Mouse (Mus musculus) cerebellum, postnatal 25 days (tissue): ENCODE measurements at regions not wholly inside any gene's neighbourhood (a gene's known extent, or its start where the extent isn't known, plus 50 kb on each side); places are given as distances from the start of the nearest gene placed in this dataset.

Experiments
- DNase-seq, 2 experiments: peaks; one replicate each; pipeline ENCODE4 v3.0.0; 2021; ENCODE audit warnings: mixed read lengths in 2 of 2

DNA sequence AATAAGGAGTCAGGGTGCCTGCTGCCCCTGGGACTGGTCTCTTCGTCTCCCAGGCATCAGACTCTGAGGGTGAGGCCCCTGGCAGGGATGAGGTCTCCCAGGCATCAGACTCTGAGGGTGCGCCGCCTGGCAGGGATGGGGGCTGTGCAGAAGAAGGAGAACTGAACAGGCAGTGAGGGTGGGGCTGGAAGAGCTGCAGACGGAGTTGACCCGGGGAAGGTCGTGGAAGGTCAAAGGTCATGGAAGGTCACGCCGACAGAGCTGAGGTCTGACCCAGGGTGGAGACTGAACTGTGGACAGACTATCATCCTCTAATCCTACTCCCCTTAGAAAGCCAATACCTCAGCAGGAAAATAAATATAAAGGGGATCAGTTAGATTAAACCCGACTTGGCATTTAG lies 50.6 kb upstream of the Grik3 start:
- no peak for DNase-seq

DNA sequence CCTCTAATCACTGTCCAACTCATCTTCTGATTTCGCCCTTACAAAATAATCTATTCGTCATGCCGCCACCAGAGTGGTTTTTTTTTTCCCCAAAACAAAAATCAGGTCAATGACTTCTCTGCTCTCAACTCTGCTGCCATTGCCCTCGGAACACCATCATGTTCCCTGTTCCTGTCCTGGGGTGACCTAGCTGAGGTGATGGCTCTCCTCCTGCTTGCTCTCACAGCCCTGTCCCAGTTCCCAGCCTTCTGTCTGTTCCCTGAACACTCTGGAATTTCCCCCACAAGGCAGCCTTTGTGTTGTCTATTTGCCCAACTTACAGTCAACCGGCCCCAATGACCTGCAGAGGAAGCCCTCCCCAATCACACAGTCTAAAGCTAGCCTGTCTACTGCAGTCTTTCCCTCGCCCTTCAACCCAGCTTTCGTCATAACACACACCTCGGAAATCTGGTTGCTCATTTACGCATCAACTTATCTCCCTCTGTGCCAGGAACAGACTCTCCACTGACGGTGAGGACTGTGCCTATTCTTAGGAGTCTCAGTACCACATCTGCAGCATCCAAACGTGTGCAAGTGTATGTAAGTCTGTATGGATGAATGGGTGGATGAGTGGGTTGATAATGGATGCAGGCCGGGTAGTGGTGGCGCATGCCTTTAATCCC lies 53.2 kb upstream of the Grik3 start:
- no peak for DNase-seq

DNA sequence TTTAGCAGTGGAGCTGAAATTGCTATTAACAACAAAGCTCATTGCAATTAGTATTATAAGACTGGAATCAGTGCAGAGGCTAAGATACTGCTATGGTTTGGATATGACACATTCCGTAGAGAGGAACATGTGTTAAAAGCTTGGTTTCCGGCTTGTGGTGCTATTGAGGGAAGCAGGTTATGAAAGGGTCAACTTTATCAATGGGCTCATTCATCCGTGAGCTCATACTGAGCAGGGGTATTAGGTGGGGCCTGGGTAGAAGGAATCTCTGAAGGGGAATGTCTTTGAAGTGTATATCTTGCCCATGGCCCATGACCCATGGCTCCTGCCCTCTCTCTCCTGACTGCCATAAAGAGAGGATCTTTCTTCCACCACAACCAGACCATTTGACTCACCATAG lies 57.0 kb upstream of the Grik3 start:
- no peak for DNase-seq

DNA sequence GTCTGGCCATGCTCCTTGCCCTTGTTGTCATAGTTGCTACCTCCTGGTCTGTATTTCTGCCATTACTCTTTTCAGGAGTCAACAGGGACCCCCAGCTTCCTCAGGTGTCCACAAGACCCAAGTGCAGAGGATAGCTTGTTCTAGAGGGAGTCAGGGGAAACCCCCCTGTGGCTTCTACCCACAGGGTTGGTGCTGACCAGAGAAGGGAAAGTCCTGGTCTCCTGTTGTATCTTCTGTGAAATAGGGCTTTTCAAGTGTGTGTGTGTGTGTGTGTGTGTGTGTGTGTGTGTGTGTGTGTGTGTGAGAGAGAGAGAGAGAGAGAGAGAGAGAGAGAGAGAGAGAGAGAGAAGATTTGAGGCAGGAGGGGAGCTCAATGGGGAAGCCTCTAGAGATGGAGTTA lies 58.9 kb upstream of the Grik3 start:
- DNase-seq, result no peak

DNA sequence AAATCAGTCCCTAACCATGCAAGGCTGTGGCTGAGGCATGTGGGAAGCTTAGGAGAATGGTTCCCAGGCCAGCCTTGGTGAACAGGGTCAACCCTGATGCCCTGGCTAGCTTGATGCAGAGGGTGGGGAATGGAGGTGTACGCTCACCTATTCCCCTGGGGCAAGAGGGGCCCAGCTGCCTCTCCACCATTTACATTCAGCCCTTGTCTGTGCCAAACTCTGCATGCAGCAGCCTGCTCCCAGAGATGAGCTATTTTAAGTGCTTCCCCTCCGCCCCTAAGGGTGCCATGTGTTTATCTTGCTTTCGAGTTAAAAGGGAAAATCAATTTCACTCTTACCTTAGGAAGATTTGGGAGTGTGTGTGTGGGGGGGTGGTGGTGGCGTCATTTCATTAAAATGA lies 59.7 kb upstream of the Grik3 start:
- no peak for DNase-seq

DNA sequence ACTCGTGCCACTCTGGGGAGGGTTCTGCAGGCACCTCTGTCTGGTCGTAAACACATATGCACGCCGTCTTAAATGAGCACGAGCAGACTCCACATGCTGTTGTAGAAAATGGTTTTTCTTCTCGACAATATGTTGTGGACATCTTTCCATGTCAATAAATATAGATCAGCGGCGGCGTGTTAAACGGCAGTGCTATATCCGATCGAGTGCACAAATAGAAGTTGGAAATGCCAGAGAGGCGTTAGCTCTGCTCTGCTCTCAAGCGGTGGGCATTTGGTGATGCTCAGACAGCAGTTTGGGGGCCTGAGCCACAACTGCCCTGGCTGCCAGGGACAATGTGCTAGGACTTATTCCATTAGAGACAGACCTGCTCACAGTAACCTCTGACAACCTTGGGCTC lies 61.8 kb upstream of the Grik3 start:
- no peak for DNase-seq

DNA sequence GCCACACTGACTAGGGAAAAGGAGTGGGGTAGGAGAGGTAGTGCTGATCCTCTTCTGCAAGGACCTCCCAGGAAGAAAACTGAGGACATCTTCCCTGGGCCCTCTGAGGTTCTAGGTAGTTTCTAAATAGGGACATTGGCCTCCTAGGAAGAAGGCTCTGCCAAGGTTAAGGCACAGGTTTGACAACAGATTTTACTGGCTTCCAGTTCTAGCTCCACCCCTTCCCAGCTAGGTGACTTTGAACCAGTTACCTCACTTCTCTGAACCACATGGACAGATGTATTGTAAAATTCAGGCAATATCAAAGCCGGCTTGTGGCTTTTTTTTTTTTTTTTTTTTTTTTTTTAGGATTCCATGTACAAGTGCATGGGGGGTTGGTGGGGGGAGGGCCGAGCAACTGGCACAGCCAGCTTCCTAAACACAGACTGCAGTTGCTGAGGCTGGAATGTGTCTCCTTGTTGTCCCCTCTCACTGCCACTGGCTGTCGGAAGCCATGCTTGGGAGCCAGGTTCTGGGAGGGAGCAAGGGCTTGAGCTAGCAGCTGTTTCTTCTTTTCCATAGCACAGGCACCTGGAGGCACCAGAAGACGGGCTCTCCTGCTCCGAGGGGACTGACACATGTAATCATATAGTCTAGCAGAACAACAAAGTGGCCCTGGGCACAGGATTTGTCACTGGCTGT lies 69.8 kb upstream of the Grik3 start:
- peak; percentile 34 to 36 for DNase-seq

DNA sequence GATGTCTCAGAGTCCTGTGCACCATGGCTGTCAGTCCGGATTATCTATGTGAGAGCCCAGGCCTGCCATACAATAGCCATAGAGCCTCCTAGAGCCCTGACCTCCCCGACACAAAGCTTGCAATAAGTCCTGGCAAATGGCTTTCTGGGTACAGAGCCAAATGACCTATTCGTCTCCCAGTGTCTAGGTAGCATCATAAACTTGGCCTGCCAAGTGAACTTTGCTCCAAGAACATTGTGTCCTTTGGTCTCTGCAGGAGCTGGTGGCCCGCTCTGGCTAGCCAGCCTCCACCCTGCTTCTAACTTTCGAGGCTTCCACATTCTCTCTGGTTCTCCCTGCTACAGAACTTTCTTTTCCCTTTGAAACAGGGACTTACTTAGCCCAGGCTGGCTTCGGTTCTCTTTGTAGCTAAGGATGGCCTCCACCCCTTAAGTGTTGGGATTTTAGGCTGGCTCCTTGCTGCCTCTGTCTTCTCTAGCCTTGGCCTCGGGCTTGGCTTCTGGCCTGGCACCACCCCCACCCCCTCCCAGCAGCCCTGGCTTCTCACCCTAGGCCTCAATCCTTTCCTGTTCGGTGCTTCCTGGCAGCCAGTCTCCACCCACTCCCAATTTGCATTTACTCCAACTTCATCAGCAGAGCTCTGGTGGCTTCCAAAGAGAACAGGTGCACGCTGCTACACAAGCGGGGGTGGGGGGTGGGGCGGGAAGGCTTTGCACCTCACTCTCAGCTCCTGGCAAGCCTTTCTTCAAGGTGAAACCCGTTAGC lies 70.8 kb upstream of the Grik3 start:
- DNase-seq, result peak; percentile 14 to 28

DNA sequence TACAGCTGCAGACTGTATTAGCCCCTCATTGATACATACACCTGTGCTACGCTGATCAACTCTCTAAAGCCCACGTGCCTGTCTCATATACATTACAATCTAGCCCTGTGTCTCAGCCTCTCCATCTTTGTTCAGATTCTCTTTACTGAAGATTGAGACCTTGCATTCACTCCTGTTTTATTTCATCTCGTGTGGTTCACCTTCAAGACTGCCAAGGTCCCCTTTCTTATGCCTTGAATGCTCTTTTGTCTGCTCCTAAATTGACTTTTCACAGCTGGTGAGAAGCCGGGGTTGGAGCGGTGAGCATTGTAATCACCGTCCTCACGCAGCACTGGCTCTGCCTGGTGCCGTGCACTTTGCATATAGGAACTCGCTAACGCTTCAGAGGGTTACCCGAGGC lies 75.2 kb upstream of the Grik3 start:
- DNase-seq, result no peak

DNA sequence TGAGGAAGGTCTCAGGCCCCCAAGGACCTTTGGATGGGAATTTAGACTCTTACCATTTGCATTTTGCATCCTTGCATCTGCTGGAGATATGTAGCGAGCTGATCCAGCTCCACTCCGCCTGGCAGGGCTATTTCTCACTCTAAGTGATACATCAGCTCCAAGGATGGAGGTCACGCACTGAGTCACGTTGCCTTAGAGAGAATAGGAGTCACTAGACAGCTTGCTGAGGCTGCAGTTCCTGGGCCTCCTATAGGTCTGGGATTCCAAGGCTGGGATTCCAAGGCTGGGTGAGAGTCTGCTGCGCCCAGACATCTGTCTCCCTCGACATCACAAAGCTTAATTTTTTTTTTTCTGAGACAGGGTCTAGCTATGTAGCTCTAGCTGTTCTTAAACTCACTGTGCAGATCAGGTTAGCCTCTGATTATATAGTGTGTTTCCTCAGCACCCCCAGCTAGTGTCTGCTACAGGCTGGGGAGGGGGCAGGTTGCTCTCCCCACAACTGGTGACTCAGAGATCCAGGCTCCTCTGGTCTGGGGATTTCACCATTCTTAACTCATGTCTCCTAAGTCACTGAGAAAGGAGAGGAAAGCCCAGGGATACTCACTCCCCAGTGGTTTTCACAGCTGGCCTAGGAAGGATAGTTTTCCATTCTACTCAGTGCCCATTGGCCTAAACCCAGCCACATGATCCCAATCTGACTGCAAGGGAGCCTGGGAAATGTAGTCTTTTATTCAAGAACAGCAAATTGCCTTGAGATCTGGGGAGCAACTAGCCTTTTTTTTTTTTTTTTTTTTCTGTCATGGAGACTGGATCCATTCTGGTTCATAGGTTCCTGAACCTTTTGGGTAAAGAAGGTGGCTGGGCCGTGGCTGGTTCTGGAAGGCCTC lies 76.4 kb upstream of the Grik3 start:
- no peak for DNase-seq

DNA sequence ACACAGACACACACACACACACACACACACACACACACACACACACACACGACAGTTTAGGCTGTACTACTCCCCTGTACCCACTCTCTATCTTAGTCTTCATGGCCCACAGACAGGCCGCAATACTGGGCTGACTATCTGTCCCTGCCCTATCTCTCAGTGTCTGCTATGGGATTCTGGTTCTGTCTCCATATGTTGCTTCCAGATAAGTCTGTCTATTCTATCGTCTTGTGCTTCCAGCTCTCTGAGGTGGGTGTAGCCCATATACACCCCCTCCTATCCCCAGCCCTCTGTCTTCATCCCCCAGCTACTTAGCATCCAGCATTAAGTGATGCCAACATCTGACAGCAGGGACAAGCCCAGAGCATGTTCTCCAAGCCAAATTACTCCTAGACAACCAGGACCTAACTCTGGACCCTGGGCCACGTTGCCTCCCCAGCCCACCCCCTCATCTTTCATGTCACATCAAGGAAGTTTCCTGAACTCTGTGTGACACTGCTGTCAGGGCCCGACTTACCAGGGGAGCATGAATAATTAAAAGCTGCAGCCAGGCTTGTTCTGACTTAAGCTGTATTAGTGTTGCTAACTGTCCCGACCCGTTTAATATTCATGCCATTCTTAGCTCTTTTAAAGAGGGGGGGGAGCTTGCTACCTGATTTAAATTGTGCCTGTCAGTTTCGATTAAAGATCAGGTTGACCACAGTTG lies 79.6 kb upstream of the Grik3 start:
- DNase-seq, result no peak

DNA sequence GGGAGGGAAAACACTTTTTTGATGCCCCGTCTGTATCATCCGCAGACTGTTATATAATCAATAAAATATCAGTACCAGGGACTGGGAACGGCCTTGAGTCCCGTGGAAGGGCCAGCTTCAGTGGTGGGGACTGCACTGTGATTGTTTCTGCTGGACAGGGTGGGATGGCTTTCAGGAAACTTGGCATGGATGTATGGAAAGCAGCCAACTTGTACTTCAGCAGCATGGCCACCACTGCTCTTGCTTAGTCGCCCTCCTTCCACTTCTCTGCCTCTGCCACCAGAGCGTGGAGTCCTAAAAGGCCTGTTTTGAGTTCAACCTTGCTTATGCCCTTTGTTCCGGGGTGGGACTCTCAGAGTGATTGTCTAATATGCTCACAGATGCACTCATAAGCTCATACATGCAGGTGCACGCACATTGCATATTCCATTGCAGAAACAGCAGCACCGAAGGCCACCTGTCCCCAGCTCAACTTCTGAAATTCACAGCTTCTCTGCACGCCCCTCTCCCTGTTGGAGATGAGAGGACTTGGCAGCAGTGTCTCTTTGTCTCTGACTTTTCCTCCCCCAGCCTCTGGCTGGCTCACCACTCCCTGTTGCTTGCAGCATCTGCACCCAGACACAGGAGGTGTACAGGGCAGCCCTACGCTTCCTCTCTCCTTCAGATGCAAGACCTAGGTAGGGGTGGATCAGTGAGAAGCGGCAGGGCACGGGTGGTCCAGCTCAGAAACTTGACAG lies 91.0 kb upstream of the Grik3 start:
- no peak for DNase-seq

DNA sequence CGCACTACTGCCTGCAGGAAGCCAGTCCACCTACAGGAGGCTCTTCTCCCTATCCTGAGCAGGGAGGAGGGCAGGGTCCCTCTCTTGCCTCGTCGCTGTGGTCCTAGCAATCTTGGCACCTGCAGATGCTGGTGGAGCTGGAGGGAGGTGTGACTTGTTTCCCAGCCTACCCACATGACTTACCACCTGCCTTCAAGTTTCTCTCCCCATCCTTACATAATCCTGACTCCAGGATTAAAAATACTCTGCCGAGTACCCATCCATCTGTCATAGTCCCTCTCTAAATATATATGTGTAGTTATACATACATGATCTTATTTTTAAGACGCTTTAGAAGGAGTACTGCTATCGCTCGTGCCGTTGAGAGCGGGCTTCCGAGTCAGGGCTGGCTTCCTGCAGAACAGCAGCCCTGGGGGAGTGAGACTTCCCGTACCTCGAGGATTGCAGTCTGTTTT lies 93.5 kb upstream of the Grik3 start:
- DNase-seq, result no peak

DNA sequence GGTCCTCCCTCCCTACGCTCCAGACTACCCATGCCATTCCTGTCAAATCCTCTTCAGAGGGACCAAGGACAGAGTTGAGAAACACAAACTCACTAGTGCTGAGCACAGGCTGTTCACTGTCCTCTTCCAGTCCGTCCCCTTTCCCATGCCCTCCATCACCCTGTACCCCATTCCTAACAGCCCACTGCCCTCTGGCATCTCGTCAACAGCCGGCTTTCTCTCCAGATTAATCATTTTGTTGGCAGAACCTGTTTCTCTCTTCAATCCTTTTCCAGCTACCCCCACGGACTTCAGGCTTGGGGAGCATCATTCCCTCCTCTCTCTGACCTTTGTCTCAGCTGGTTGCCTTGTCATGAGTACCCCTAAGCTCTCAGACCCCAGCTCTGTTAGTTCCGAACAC lies 99.2 kb upstream of the Grik3 start:
- DNase-seq, result no peak

DNA sequence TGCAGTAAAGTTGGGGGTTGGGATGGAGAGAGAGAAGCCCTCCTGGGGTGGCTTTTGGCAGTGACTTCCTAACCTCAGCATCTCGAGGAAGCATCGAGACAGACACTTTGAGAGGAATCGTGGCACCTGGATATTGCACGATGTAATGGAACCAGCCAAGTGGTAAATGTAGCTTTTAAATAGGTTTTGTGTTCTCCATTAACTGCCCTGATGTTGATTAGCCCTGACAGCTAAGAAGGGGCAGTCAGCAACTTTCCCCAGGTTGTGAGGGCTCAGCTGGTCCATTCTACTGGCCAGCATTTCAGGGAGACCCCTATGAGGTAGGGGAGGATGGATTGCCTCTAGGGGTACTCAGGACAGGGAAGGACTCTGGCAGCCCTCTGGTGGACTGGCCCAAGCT lies 104.7 kb upstream of the Grik3 start:
- no peak for DNase-seq

DNA sequence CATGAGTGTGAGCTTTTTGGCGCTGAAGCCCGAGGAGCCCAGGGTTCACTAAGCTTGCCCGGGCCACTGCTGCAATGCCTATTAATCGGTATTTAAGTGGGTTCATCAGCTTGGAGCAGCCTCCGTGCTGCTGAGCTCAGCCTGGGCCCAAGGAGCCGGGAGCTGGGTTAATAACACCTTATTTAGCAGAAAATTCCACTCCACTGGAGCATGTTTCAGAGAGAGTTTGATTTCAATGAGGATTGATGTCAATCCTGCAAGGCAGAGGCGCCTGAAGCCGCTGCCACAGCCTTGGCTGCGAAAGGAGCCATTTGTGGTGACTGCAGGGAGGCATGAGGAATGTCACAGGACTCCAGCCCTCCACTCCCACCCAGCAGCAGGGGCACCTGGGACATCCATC lies 126.5 kb upstream of the Grik3 start:
- peak in 1 of 2 experiments; percentile 10 for DNase-seq

DNA sequence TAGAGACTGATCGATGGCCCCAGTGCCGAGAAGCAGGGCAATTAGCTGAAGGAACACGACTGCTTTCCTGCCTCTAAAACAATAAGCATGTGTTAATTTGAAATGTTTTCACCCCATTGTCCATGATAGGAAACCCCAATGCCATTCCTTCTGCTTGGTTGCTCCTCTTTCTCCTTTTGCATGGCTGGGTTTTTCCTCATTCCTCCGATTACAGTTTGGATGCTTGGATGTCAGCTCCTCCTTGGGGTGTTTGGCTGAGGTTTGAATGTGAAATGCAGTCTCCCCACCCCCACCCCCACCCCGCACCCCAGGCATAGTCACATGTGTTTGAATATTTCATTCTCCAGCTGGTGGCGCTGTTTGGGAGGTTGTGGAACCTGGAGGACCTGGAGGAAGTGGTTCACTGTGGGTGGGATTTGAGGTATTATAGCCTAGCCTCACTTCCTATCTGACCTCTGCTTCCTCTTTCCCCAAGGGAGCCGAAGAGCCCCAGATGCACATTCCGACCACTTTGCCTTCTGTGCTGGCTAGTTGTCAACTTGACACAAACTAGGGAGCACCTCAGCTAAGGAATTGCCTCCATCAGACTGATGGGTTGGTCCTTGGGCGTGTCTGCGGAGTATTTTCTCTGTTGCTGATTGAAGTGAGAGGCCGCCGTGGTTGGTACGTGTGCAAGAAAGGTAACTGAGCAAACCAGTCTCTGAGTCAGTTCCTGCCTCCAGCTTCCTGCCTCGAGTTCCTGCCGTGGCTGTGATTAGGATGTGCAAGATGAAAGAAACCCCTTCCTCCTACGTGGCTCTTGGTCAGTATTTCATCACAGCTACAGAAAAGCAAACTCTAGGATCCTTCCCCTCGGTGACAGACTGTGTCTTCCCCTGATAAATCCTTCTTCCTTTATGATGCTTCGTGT lies 128.6 kb upstream of the Grik3 start:
- DNase-seq, result no peak

DNA sequence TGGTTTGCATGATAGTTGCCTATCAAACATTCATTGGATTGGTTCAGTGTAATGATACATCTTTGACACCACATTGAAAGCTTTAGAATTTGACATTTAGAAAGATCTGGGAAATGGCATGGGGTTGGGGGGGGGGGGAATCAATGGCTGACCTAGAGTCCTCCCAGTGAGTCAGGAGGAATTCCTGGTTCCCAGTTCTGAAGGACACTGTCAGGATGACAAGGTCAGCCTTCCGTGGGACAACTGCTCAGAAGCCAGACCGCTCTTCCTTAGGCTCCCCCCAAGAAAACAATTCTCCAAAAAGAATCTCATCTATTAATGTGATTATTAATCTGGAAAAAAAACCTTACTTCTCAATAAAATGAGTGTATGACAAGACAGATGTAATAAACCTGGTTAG lies 132.1 kb upstream of the Grik3 start:
- no peak for DNase-seq

DNA sequence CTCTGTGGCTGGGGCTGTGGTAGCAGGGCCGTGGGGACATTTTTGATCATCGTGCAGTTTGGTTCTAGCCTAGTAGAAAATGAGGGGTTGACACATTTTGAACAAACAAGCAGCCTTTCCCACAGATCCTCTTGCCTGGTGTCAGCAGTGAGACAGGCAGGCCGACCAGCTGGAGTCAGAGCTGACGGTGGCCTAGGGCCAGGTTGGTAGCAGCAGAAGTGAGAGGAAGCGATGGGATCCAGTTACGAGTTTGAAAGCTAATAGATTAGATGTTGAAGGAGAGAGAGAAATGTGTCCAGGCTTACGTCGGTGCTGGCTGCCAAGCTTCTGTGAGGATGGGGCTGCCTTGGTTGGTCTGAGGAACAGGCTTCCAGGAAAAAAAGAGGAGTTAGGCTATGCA lies 134.1 kb upstream of the Grik3 start:
- DNase-seq, result peak; percentile 44 to 69

DNA sequence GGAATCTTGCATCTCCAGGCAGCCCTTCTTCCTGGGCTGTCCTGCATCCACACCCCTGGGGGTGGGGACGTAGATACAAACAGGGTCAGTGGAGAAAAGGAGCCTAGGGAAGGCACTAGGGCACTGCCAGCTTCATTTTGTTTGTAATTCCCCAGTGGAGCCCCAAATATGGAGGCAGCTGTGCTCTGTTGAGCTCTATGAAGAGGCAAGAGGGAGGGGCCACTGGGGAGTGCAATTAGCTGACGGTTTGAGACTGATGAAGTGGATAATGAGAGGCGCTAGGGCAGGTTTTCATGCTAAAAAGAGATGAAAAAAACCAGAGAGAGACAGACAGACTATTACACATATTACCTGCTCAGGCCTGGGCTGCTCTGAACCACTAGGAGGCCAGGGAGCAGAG lies 135.8 kb upstream of the Grik3 start:
- DNase-seq, result no peak

DNA sequence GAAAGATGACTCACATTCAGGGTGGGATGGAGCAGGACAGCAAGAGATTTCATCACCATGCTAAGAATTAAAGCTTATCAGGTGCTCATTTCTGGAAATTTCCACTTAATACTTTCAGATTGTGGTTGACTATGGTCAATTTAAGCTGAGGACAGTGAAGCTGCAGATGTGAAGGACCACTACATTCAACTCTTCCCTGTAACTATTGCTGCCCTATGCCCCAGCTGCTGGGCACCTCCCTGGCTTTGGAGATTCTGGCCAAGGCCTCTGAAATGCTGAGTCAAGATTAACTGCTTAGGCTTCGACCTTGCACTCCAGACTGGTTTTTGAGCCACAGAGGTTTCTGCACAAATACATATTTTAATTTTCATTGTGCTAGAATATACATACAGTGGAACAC lies 140.4 kb upstream of the Grik3 start:
- no peak for DNase-seq
